ENCODE assay signal across 20 mouse cellular contexts in genomic region chr3:138649699-138650098, GRCm38 (mm10).
"Had no signal": no experiment of that assay in that cellular context is flagged by ENCODE, and none has a peak within 500 bp of the region (broad histone marks: within the 10 kb centered on the region; RNA-seq: fewer than 3 reads in every experiment).

No protein-coding gene starts in this region.

- DNase-seq: kidney, adult 18-20 months; kidney, adult 9 months; kidney, postnatal 14 days; kidney, postnatal 4 days; left cerebral cortex, postnatal 4 days; liver, postnatal 0 days; lung, embryonic 14.5 days; lung, postnatal 36 days; retina, postnatal 1 day; right cerebral cortex, postnatal 25 days; spleen, adult 18-20 months; thymus, adult 18-20 months had no signal

- H3K4me3 ChIP-seq: limb, embryonic 12.5 days; limb, embryonic 15.5 days; megakaryocyte, embryonic 14.5 days; midbrain, embryonic 10.5 days; midbrain, embryonic 15.5 days; neural tube, embryonic 13.5 days had no signal

- H3K27ac ChIP-seq: limb, embryonic 12.5 days; limb, embryonic 15.5 days; liver, embryonic 14.5 days; midbrain, embryonic 10.5 days; midbrain, embryonic 15.5 days; neural tube, embryonic 13.5 days had no signal

- H3K4me1 ChIP-seq: megakaryocyte, embryonic 14.5 days had no signal

- H3K27me3 ChIP-seq: limb, embryonic 12.5 days; limb, embryonic 15.5 days; megakaryocyte, embryonic 14.5 days; midbrain, embryonic 15.5 days; neural tube, embryonic 13.5 days had no signal

- H3K36me3 ChIP-seq: limb, embryonic 12.5 days; limb, embryonic 15.5 days; midbrain, embryonic 10.5 days; midbrain, embryonic 15.5 days; neural tube, embryonic 13.5 days had no signal

- ATAC-seq: liver, postnatal 0 days; lung, postnatal 0 days; midbrain, embryonic 15.5 days had no signal

- H3K9me3 ChIP-seq: limb, embryonic 12.5 days; limb, embryonic 15.5 days; midbrain, embryonic 15.5 days; neural tube, embryonic 13.5 days had no signal
